Mouse (Mus musculus) stomach, postnatal 0 days (tissue): ENCODE measurements at regions not wholly inside any gene's neighbourhood (a gene's known extent, or its start where the extent isn't known, plus 50 kb on each side); places are given as distances from the start of the nearest gene placed in this dataset.
A peak's percentile ranks its signal among the peaks of the same experiment; 100 is the strongest.

Experiments
- ATAC-seq: fragments of 200-750 bp; cut with Nextera tagmentation; 2 replicates; pipeline ENCODE4 v1.8.0; 2017; ENCODE audit not compliant: low FRiP score, low TSS enrichment
- DNase-seq: peaks from one replicate; pipeline ENCODE4 v3.0.0-alpha.2; 2016; ENCODE audit warnings: low spot score
- H3K27ac ChIP-seq: fragments of 300-500 bp; sonication (generic); replicated peaks from 2 replicates; pipeline ENCODE4 v1.5.1; 2014; ENCODE audit warnings: mild to moderate bottlenecking, control low read depth
- H3K27me3 ChIP-seq: fragments of 300-500 bp; sonication (generic); 2 replicates; pipeline ENCODE4 v1.6.1; 2014; ENCODE audit warnings: low read length; ENCODE audit not compliant: control insufficient read depth, insufficient read depth
- H3K36me3 ChIP-seq: fragments of 300-500 bp; sonication (generic); 2 replicates; pipeline ENCODE4 v1.6.1; 2014; ENCODE audit warnings: low read length, mixed read lengths; ENCODE audit not compliant: control insufficient read depth, insufficient read depth
- H3K4me1 ChIP-seq: fragments of 300-500 bp; sonication (generic); replicated peaks from 2 replicates; pipeline ENCODE4 v1.6.1; 2014; ENCODE audit warnings: antibody characterized with exemption; ENCODE audit not compliant: control insufficient read depth, insufficient read depth
- H3K4me2 ChIP-seq: fragments of 300-500 bp; sonication (generic); replicated peaks from 2 replicates; pipeline ENCODE4 v1.6.1; 2014; ENCODE audit warnings: low read depth, mild to moderate bottlenecking, control low read depth, moderate library complexity
- H3K4me3 ChIP-seq: fragments of 300-500 bp; sonication (generic); 2 replicates; pipeline ENCODE4 v1.5.1; 2014; ENCODE audit warnings: low read depth, low read length, control low read depth
- H3K9ac ChIP-seq: fragments of 300-500 bp; sonication (generic); 2 replicates; pipeline ENCODE4 v1.6.1; 2014; ENCODE audit warnings: mild to moderate bottlenecking, low read length, control low read depth, mixed read lengths
- H3K9me3 ChIP-seq: fragments of 300-500 bp; sonication (generic); 2 replicates; pipeline ENCODE4 v1.6.1; 2016; ENCODE audit warnings: low read length; ENCODE audit not compliant: control insufficient read depth
- CTCF ChIP-seq: IDR thresholded peaks from 2 replicates; pipeline ENCODE4 v1.5.1; 2016; ENCODE audit warnings: antibody characterized with exemption, low read depth, mild to moderate bottlenecking, moderate library complexity
- EP300 ChIP-seq: optimal IDR thresholded peaks from 2 replicates; pipeline ENCODE3; 2016; ENCODE audit warnings: antibody characterized with exemption
- WGBS: fragments of 180-500 bp; shearing (Covaris S2); extraction: QIAGEN DNeasy Blood & Tissue Kit; methylation state at CpG from one replicate; pipeline ENCODE4 v1.1.7; 2014; 5-methylcytosine and 5-hydroxymethylcytosine counted together

GRCm38 (mm10) chr17:47139730-47140231, 129.4 kb upstream of the Ubr2 start:
- Histone ChIP-seq H3K36me3 (no peaks in the 10 kb centered on the region), H3K27me3 (no peaks in the 10 kb centered on the region), H3K4me3 (peak overlapping the region; percentile 63), H3K4me1 (peaks cover 5% of the 10 kb centered on the region; the same call in 1 of the 2 replicates), H3K9me3 (no peaks in the 10 kb centered on the region), H3K4me2 (peak overlapping the region; percentile 73), H3K27ac (peak overlapping the region; percentile 93), H3K9ac (peak overlapping the region; percentile 69)
- peak; percentile 92 for DNase-seq
- 0% methylated on average over 17 of the region's 34 CpGs for WGBS
- peak; percentile 90 for ATAC-seq
- TF ChIP-seq EP300, result no peak
- no peak; the same call in 1 of the 2 replicates for TF ChIP-seq CTCF

- ATAC-seq, result no peak
- Histone ChIP-seq H3K9ac (peak overlapping the region; percentile 51), H3K4me2 (peak overlapping the region; percentile 73), H3K27me3 (no peaks in the 10 kb centered on the region), H3K9me3 (no peaks in the 10 kb centered on the region), H3K36me3 (no peaks in the 10 kb centered on the region), H3K27ac (peak overlapping the region; percentile 93; the same call in 1 of the 2 replicates), H3K4me1 (0 out of 2 replicates have a peak, but pooled peaks cover 5% of the 10 kb centered on the region), H3K4me3 (peak overlapping the region; percentile 63)
- under 1% methylated on average over 27 of the region's 27 CpGs for whole genome bisulfite sequencing
- peak; percentile 58 for DNase-seq
- TF ChIP-seq EP300 (no peak), CTCF (no peak)
These were observed 128.8 kb upstream of the Ubr2 start for GRCm38 (mm10) chr17:47139171-47139617.

GRCm38 (mm10) chr17:47138174-47138573, 127.8 kb upstream of the Ubr2 start:
- whole genome bisulfite sequencing, result 51% methylated on average over 6 of the region's 6 CpGs
- Histone ChIP-seq H3K27ac (peak overlapping the region; percentile 9; the same call in 1 of the 2 replicates), H3K4me1 (no peaks in the 10 kb centered on the region), H3K4me3 (no peak overlapping the region), H3K27me3 (no peaks in the 10 kb centered on the region), H3K9ac (no peak overlapping the region), H3K4me2 (no peak overlapping the region), H3K9me3 (no peaks in the 10 kb centered on the region), H3K36me3 (no peaks in the 10 kb centered on the region)
- no peak; the same call in 1 of the 2 replicates for ATAC-seq
- DNase-seq, result peak; percentile 57
- TF ChIP-seq CTCF (no peak), EP300 (no peak)

GRCm38 (mm10) chr17:47135391-47135790, 125.0 kb upstream of the Ubr2 start:
- H3K27ac ChIP-seq, result no peak overlapping the region
- no peaks in the 10 kb centered on the region for H3K27me3 ChIP-seq
- no peak overlapping the region for H3K4me3 ChIP-seq
- no peak overlapping the region for H3K9ac ChIP-seq
- H3K36me3 ChIP-seq, result no peaks in the 10 kb centered on the region
- no peak for ATAC-seq
- H3K4me1 ChIP-seq, result no peaks in the 10 kb centered on the region
- DNase-seq, result no peak
- no peaks in the 10 kb centered on the region for H3K9me3 ChIP-seq
- 71% methylated on average over 5 of the region's 5 CpGs for WGBS
- H3K4me2 ChIP-seq, result no peak overlapping the region
- TF ChIP-seq EP300 (no peak), CTCF (no peak)

GRCm38 (mm10) chr17:47133785-47134184, 123.4 kb upstream of the Ubr2 start:
- Histone ChIP-seq H3K27me3 (no peaks in the 10 kb centered on the region), H3K9ac (no peak overlapping the region), H3K4me1 (no peaks in the 10 kb centered on the region), H3K27ac (no peak overlapping the region), H3K36me3 (no peaks in the 10 kb centered on the region), H3K4me3 (no peak overlapping the region), H3K9me3 (no peaks in the 10 kb centered on the region), H3K4me2 (no peak overlapping the region)
- WGBS, result 14% methylated on average over 1 of the region's 2 CpGs
- ATAC-seq (no peak), DNase-seq (no peak)
- TF ChIP-seq CTCF, result no peak
- TF ChIP-seq EP300, result no peak

GRCm38 (mm10) chr17:47127571-47127970, 117.2 kb upstream of the Ubr2 start:
- TF ChIP-seq CTCF, result no peak
- no peak for TF ChIP-seq EP300
- Histone ChIP-seq H3K4me1 (no peaks in the 10 kb centered on the region), H3K4me3 (no peak overlapping the region), H3K27me3 (no peaks in the 10 kb centered on the region), H3K36me3 (no peaks in the 10 kb centered on the region), H3K9ac (no peak overlapping the region), H3K4me2 (no peak overlapping the region), H3K27ac (no peak overlapping the region), H3K9me3 (no peaks in the 10 kb centered on the region)
- WGBS, result 60% methylated on average over 3 of the region's 3 CpGs
- DNase-seq (no peak), ATAC-seq (no peak)
